Mouse (Mus musculus) stomach, postnatal 0 days (tissue): ENCODE measurements around the gene Adgrd1. TPM values are rescaled to one million over a fixed set of nuclear protein-coding genes. Genes with fewer than 3 reads are reported as not detected.

ENCODE experiments used
- ATAC-seq: fragments of 200-750 bp; cut with Nextera tagmentation; 2 replicates; pipeline ENCODE4 v1.8.0; 2017; ENCODE audit not compliant: low FRiP score, low TSS enrichment
- DNase-seq: peaks from one replicate; pipeline ENCODE4 v3.0.0-alpha.2; 2016; ENCODE audit warnings: low spot score
- H3K27ac ChIP-seq: fragments of 300-500 bp; sonication (generic); replicated peaks from 2 replicates; pipeline ENCODE4 v1.5.1; 2014; ENCODE audit warnings: mild to moderate bottlenecking, control low read depth
- H3K27me3 ChIP-seq: fragments of 300-500 bp; sonication (generic); 2 replicates; pipeline ENCODE4 v1.6.1; 2014; ENCODE audit warnings: low read length; ENCODE audit not compliant: control insufficient read depth, insufficient read depth
- H3K36me3 ChIP-seq: fragments of 300-500 bp; sonication (generic); 2 replicates; pipeline ENCODE4 v1.6.1; 2014; ENCODE audit warnings: low read length, mixed read lengths; ENCODE audit not compliant: control insufficient read depth, insufficient read depth
- H3K4me1 ChIP-seq: fragments of 300-500 bp; sonication (generic); replicated peaks from 2 replicates; pipeline ENCODE4 v1.6.1; 2014; ENCODE audit warnings: antibody characterized with exemption; ENCODE audit not compliant: control insufficient read depth, insufficient read depth
- H3K4me2 ChIP-seq: fragments of 300-500 bp; sonication (generic); replicated peaks from 2 replicates; pipeline ENCODE4 v1.6.1; 2014; ENCODE audit warnings: low read depth, mild to moderate bottlenecking, control low read depth, moderate library complexity
- H3K4me3 ChIP-seq: fragments of 300-500 bp; sonication (generic); 2 replicates; pipeline ENCODE4 v1.5.1; 2014; ENCODE audit warnings: low read depth, low read length, control low read depth
- H3K9ac ChIP-seq: fragments of 300-500 bp; sonication (generic); 2 replicates; pipeline ENCODE4 v1.6.1; 2014; ENCODE audit warnings: mild to moderate bottlenecking, low read length, control low read depth, mixed read lengths
- H3K9me3 ChIP-seq: fragments of 300-500 bp; sonication (generic); 2 replicates; pipeline ENCODE4 v1.6.1; 2016; ENCODE audit warnings: low read length; ENCODE audit not compliant: control insufficient read depth
- CTCF ChIP-seq: IDR thresholded peaks from 2 replicates; pipeline ENCODE4 v1.5.1; 2016; ENCODE audit warnings: antibody characterized with exemption, low read depth, mild to moderate bottlenecking, moderate library complexity
- EP300 ChIP-seq: optimal IDR thresholded peaks from 2 replicates; pipeline ENCODE3; 2016; ENCODE audit warnings: antibody characterized with exemption
- WGBS: fragments of 180-500 bp; shearing (Covaris S2); extraction: QIAGEN DNeasy Blood & Tissue Kit; methylation state at CpG from one replicate; pipeline ENCODE4 v1.1.7; 2014; 5-methylcytosine and 5-hydroxymethylcytosine counted together
- polyA plus RNA-seq: library from polyadenylated mRNA; unstranded; fragments of >200 nt; fragmentation: Nextera tagmentation; extraction: Ambion mirVana; gene quantifications from 2 replicates; pipeline ENCODE4 v1.2.1, GENCODE M21; 2015

Adgrd1 gene
- polyA plus RNA-seq, 1 experiment from 2014 or later = 3.7 TPM

DNA sequence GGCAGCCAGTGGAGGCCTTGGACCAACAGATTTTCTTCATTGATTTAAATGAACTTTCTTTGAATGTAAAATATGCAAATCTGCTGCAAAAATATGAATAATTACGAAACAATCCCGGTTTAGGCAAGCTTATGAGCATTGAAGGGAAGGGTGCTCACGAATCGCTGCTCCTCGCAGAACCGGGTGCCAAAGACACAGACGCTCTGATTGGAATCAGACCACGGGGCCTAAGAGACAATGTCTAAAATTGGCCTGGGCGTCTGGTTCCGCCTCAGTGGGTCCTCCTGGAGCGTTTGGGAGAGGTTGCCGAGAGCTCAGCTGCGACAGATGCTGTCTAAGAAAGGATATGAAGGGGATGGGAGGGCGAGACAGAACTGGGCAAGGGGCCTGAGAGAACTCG, 42.0 kb downstream of the Adgrd1 start:
- DNase-seq = no peak
- ATAC-seq = peak; percentile 34; the same call in 1 of the 2 replicates
- 66% methylated on average over 15 of the region's 15 CpGs for WGBS
- Histone ChIP-seq H3K9me3 (no peaks in the 10 kb centered on the region), H3K4me1 (no peaks in the 10 kb centered on the region), H3K27ac (no peak overlapping the region), H3K27me3 (no peaks in the 10 kb centered on the region), H3K9ac (no peak overlapping the region), H3K4me2 (no peak overlapping the region), H3K4me3 (no peak overlapping the region), H3K36me3 (no peaks in the 10 kb centered on the region)
- no peak for TF ChIP-seq EP300
- no peak for TF ChIP-seq CTCF

DNA sequence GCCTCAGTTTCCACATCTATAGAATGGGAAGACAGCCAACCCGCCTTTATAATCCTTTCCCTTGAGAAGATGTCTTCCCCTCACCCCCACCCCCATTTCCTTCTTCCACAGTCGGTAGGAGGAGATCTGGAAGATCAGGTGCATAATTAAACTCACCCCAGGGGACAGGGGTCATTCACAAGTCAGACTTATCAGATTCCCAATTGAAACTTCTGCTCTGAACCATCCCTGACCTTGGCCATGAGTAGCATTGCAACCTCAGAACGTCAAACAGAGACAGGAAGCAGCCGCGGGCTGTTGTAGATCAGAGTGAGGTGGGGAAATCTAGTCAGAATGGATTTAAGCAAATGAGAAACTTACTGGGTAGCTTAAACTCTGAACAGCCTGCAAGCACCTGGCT, 46.3 kb downstream of the Adgrd1 start:
- DNase-seq (no peak), ATAC-seq (no peak)
- TF ChIP-seq EP300 (no peak), CTCF (no peak)
- Histone ChIP-seq H3K9ac (no peak overlapping the region), H3K27ac (no peak overlapping the region), H3K4me1 (no peaks in the 10 kb centered on the region; the same call in 1 of the 2 replicates), H3K4me3 (no peak overlapping the region), H3K4me2 (no peak overlapping the region), H3K36me3 (no peaks in the 10 kb centered on the region), H3K9me3 (no peaks in the 10 kb centered on the region), H3K27me3 (no peaks in the 10 kb centered on the region)
- WGBS = 38% methylated on average over 5 of the region's 5 CpGs

DNA sequence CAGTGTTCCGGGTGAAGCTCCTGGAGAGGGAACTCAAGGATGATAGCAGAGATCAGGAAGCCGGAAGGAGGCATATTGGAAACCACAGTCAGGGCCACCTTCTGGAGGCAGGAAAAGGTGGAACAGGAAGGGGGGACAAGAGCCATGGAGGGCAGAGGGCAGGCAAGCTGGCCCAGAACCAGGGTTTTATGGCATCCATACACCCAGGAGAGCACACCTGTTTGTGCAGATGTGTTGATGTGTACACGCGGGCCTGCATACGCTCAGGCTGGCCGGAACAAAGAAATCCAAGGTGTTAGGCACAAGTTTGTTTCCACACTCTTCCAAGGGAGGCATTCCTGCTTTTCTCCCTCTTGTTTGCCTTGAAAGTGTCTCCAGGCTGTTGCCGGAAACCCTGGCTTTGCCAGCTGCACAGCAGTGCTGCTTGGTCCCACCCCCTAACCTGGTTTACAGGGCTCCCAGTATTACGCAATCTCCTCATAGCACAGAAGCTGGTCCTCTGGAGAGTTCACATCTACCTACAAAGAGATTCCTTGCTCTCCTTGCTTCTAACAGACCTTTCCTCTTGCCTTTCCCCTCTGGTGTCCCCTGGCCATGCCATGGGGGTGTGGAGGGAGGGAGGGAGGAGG, 48.9 kb downstream of the Adgrd1 start:
- H3K4me1 ChIP-seq = no peaks in the 10 kb centered on the region; the same call in 1 of the 2 replicates
- no peak overlapping the region for H3K27ac ChIP-seq
- H3K27me3 ChIP-seq = no peaks in the 10 kb centered on the region
- DNase-seq (no peak), ATAC-seq (no peak)
- no peak overlapping the region for H3K4me3 ChIP-seq
- no peak overlapping the region for H3K9ac ChIP-seq
- WGBS = 66% methylated on average over 8 of the region's 8 CpGs
- TF ChIP-seq CTCF (no peak), EP300 (no peak)
- no peaks in the 10 kb centered on the region for H3K36me3 ChIP-seq
- H3K9me3 ChIP-seq = no peaks in the 10 kb centered on the region
- H3K4me2 ChIP-seq = no peak overlapping the region

DNA sequence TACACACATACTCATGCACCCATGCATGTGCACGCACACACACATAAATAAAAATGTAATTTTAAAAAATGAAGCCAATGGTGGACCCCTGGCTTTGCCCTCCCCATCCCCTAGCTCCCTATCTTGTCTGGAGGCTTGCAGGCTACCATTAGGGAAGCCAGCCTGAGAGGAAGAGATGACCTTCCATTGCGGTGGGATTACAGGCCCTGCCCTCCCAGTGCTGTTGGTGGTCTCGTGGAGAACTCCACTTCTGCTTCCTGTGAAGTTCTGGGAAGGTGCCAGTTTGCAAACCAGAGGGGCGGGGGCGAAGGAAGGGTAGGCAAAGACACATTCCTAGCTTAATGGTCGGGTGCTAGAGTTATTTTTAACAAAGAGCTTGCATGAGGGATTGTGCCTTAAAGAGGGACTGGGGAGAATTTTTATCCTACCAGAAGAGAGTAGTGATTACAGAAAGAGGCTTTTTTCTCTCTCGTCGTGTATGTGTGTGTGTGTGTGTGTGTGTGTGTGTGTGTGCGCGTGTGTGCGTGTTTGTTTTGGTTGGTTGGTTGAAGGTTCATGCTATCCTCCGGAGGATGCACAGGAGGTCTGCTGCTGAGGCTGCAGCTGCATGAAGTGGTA, 50.5 kb downstream of the Adgrd1 start:
- TF ChIP-seq CTCF (no peak), EP300 (no peak)
- Histone ChIP-seq H3K36me3 (no peaks in the 10 kb centered on the region), H3K4me1 (no peaks in the 10 kb centered on the region; the same call in 1 of the 2 replicates), H3K27me3 (no peaks in the 10 kb centered on the region), H3K9me3 (no peaks in the 10 kb centered on the region), H3K27ac (no peak overlapping the region), H3K4me3 (no peak overlapping the region), H3K9ac (no peak overlapping the region), H3K4me2 (no peak overlapping the region)
- DNase-seq (no peak), ATAC-seq (no peak)
- 47% methylated on average over 12 of the region's 12 CpGs for WGBS

DNA sequence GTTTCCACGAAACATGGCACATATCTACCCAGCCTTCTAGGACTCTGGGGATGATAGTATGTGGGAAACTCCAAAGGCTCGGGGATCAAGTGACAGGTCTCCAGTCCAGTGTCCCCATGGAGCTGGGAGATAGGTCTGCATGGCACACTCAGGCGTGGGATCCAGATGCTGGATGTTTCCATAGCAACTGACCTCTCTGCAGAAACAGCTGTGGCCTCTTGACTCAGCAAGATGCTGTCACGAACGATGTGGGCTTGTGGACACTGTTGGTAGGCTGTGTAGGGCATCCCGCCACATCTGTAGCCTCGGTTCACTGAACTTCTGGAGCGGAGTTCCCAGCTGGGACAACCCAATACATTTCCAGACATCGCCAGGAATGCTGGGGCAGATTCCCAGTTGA, 51.9 kb downstream of the Adgrd1 start:
- Histone ChIP-seq H3K27ac (no peak overlapping the region), H3K4me1 (no peaks in the 10 kb centered on the region; the same call in 1 of the 2 replicates), H3K36me3 (no peaks in the 10 kb centered on the region), H3K27me3 (no peaks in the 10 kb centered on the region), H3K9ac (no peak overlapping the region), H3K4me3 (no peak overlapping the region), H3K4me2 (no peak overlapping the region), H3K9me3 (no peaks in the 10 kb centered on the region)
- TF ChIP-seq CTCF = no peak
- ATAC-seq (no peak), DNase-seq (no peak)
- 80% methylated on average over 9 of the region's 9 CpGs for WGBS
